Mouse (Mus musculus) ES-E14 (cell line): ENCODE measurements around the gene Shroom1.

Experiments
- HCFC1 ChIP-seq: IDR thresholded peaks from 2 replicates; pipeline ENCODE4 v1.6.1; 2012; ENCODE audit warnings: low read length, inconsistent platforms, borderline replicate concordance; ENCODE audit not compliant: insufficient read depth
- MAFK ChIP-seq: IDR thresholded peaks from 2 replicates; pipeline ENCODE4 v1.6.1; 2014; ENCODE audit warnings: mild to moderate bottlenecking, low read depth, low read length, inconsistent platforms; ENCODE audit not compliant: insufficient read depth
- ZC3H11A ChIP-seq: IDR thresholded peaks from 2 replicates; pipeline ENCODE4 v1.6.1; 2012; ENCODE audit warnings: low read depth, mild to moderate bottlenecking, inconsistent platforms, low read length, borderline replicate concordance

DNA sequence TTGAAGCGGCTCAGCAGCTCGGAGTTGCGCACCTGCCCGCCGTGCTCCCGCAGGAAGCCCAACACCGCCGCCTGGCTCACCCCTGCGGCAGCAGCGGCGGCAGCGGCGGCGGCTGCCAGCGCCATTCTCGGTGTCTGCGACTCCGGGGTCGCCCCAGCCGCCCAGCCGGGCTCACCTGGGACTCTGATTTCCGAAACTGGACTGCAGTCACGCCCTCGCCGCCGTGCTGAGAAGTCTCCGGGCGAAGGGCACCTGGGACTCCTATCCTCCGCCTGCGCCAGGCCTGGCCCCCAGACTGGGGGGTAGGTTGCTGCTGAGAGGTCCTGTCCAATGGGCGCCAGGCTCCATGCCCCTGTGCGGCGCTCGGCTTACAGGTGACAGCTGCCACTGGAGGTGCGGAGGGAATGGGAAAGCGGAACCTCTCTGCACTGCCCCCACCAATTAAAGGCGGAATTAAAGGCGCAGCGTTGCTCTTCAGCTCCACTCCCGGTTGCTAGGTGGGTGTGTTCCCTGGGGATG is 22.8 kb downstream of the Shroom1 start, which contains the start of the genes Gm9945 and Sowaha:
- TF ChIP-seq MAFK: no peak
- no peak for TF ChIP-seq ZC3H11A
- TF ChIP-seq HCFC1: 0 out of 2 replicates have a peak, but pooled peaks have one; percentile 13
